Mouse (Mus musculus): Measurements from ENCODE around the gene Cmtm5. TPM values are rescaled to one million over a fixed set of nuclear protein-coding genes. Genes with fewer than 3 reads are reported as not detected.
"Not testable (repeated sequence)": the region's sequence is repeated elsewhere in the genome, so short reads cannot be mapped to it uniquely, and the experiment has no call there.

Cmtm5 gene
- polyA plus RNA-seq, 1 experiment from 2014 or later: 9.4 TPM

DNA sequence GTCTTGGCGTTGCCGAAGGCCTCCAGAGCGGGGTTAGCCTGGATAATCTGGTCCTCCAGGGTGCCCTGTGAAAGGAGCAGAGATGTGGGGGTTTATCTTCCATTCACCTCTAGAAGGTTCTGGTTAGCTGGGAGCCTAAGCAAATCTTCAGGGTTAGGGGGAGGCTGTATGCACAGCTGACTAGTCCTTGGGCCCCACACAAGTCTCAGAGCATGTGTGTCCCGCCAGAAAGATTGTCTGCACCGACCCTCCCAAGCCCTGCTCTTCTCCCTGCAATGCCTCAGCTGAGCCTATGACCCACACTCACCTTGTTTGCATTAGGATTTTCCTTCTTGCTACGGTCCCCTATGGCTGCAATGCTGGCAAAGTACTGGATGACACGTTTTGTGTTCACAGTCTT, 26.7 kb downstream of the Cmtm5 start:
- H3K9ac ChIP-seq: no peak overlapping the region
- no peaks in the 10 kb centered on the region for H3K9me3 ChIP-seq (replicated peaks)
- no peaks in the 10 kb centered on the region for H3K4me1 ChIP-seq
- WGBS: 80% methylated on average over 7 of the region's 7 CpGs
- H3K27me3 ChIP-seq: no peaks in the 10 kb centered on the region
- H3K4me2 ChIP-seq (replicated peaks): no peak overlapping the region
- no peak for ATAC-seq (ENCODE audit: insufficient number of reproducible peaks, low FRiP score, low TSS enrichment, low read depth)
- no peak overlapping the region for H3K27ac ChIP-seq (replicated peaks)
- H3K4me3 ChIP-seq (replicated peaks): no peak overlapping the region
- H3K36me3 ChIP-seq: no peaks in the 10 kb centered on the region

DNA sequence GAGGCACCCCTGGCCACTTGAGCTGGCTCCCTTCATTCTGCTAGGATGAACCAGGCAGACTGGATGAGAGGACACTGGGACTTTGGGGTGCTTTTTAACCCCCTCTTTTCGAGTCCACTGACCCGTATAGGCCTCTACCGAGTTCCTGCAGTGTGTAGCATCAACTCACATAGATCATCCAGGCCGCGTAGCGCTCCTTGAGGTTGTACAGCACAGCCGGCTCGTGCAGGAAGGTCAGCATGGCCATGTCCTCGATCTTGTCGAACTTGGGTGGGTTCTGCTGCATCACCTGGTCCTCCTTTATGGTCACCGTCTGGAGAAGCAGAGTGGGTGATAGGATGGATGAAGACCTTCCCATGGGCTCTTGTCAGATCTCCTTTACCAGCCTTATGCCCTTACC, 27.7 kb downstream of the Cmtm5 start:
- Histone ChIP-seq H3K4me3 (replicated peaks) (no peak overlapping the region), H3K9ac (no peak overlapping the region), H3K4me2 (replicated peaks) (no peak overlapping the region), H3K27me3 (no peaks in the 10 kb centered on the region), H3K36me3 (no peaks in the 10 kb centered on the region), H3K9me3 (replicated peaks) (no peaks in the 10 kb centered on the region), H3K4me1 (no peaks in the 10 kb centered on the region), H3K27ac (replicated peaks) (no peak overlapping the region)
- ATAC-seq (ENCODE audit: insufficient number of reproducible peaks, low FRiP score, low TSS enrichment, low read depth): no peak
- 87% methylated on average over 11 of the region's 11 CpGs for WGBS

DNA sequence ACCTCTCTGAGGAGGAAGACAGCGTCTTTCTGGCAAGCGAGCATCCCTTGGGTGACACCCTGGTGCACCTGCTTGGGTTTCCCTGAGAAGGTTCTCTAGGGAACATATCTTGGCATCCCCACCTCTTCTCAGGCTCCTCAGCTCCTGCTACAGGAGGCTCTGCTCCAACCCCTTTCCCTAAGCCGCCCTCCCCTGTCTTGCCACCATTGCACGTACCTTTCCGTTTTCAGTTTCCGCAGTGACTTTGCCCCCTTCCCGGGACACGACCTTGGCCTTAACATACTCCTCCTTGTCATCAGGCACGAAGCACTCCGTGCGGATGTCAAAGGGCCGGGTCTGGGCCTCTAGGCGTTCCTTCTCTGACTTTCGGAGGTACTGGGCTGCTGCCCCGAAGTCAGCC, 29.0 kb downstream of the Cmtm5 start:
- no peak for ATAC-seq (ENCODE audit: insufficient number of reproducible peaks, low FRiP score, low TSS enrichment, low read depth)
- 75% methylated on average over 15 of the region's 15 CpGs for WGBS
- Histone ChIP-seq H3K9ac (no peak overlapping the region), H3K36me3 (no peaks in the 10 kb centered on the region), H3K27me3 (no peaks in the 10 kb centered on the region), H3K4me3 (replicated peaks) (no peak overlapping the region), H3K27ac (replicated peaks) (no peak overlapping the region), H3K4me1 (no peaks in the 10 kb centered on the region), H3K9me3 (replicated peaks) (no peaks in the 10 kb centered on the region), H3K4me2 (replicated peaks) (no peak overlapping the region)

DNA sequence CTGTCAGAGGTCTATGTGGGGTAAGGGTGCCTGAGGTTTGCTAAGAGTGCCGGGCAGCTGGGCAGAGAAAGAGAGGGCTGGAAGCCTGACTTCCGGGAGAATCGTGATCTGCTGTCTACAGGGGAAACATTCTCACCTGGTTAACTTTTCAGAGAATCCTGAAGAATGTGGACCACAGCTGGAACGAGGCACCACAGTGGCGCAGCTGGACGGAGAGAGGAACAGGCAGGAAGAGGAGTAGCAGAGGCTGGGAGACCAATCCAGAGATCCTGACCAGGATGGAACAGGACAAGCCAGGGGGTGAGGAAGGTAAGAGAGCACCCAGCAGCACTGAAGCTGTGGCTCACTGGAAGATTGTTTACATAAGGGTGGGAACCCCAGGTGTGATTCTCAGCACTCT, 29.6 kb downstream of the Cmtm5 start:
- Histone ChIP-seq H3K4me2 (replicated peaks) (no peak overlapping the region), H3K27me3 (no peaks in the 10 kb centered on the region), H3K27ac (replicated peaks) (no peak overlapping the region)

GRCm38 (mm10) chr14:54966320-54966977, 30.4 kb downstream of the Cmtm5 start, which contains the start of gene Myh6:
Gene Myh6, minus strand, starts transcription at chr14:54966927.
- WGBS: 71% methylated on average over 7 of the region's 7 CpGs

More for the DNA sequence above, 29.6 kb downstream of the Cmtm5 start:
- 65% methylated on average over 6 of the region's 6 CpGs for WGBS
- Histone ChIP-seq H3K4me3 (replicated peaks) (no peak overlapping the region), H3K36me3 (no peaks in the 10 kb centered on the region), H3K9ac (no peak overlapping the region), H3K9me3 (replicated peaks) (no peaks in the 10 kb centered on the region), H3K4me1 (no peaks in the 10 kb centered on the region)
- no peak for ATAC-seq (ENCODE audit: insufficient number of reproducible peaks, low FRiP score, low TSS enrichment, low read depth)

DNA sequence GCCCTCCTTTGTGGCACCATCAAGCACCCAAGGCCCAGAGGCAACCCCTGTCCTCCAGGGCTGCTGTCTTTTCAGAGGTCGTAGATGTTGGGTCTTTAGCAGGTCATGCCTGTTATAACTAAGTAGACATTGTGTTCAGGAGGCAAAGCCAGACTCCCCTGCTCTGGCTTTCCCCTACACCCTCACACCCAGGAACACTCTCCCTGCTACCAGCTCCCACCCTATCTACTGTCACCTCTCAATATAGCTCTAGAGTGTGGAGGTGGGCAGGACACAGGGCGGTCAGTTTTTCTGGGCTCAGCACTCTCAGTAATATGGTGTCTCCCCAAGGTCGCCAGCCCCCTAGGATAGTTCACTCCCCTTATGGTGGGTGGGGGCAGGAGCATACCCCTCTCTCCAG, 31.8 kb downstream of the Cmtm5 start:
- no peak overlapping the region for H3K9ac ChIP-seq
- no peaks in the 10 kb centered on the region for H3K36me3 ChIP-seq
- WGBS: 80% methylated on average over 3 of the region's 3 CpGs
- no peak for ATAC-seq (ENCODE audit: insufficient number of reproducible peaks, low FRiP score, low TSS enrichment, low read depth)
- H3K27me3 ChIP-seq: no peaks in the 10 kb centered on the region
- no peak overlapping the region for H3K4me3 ChIP-seq (replicated peaks)
- no peaks in the 10 kb centered on the region for H3K9me3 ChIP-seq (replicated peaks)
- H3K4me1 ChIP-seq: no peaks in the 10 kb centered on the region
- no peak overlapping the region for H3K4me2 ChIP-seq (replicated peaks)
- H3K27ac ChIP-seq (replicated peaks): no peak overlapping the region

More at GRCm38 (mm10) chr14:54966320-54966977, 30.4 kb downstream of the Cmtm5 start, which contains the start of gene Myh6:
- no peaks in the 10 kb centered on the region for H3K9me3 ChIP-seq (replicated peaks)
- no peak within 1 kb of the TSS for H3K27ac ChIP-seq (replicated peaks)
- H3K4me1 ChIP-seq: no peaks in the 10 kb centered on the region
- ATAC-seq (ENCODE audit: insufficient number of reproducible peaks, low FRiP score, low TSS enrichment, low read depth): no peak
- no peaks in the 10 kb centered on the region for H3K36me3 ChIP-seq
- no peak within 1 kb of the TSS for H3K9ac ChIP-seq
- H3K4me3 ChIP-seq (replicated peaks): no peak within 1 kb of the TSS
- H3K4me2 ChIP-seq (replicated peaks): no peak within 1 kb of the TSS
- no peaks in the 10 kb centered on the region for H3K27me3 ChIP-seq

GRCm38 (mm10) chr14:54968344-54968743, 32.3 kb downstream of the Cmtm5 start:
- no peak for ATAC-seq (ENCODE audit: insufficient number of reproducible peaks, low FRiP score, low TSS enrichment, low read depth)
- H3K36me3 ChIP-seq: no peaks in the 10 kb centered on the region
- H3K27me3 ChIP-seq: no peaks in the 10 kb centered on the region
- no peak overlapping the region for H3K4me3 ChIP-seq (replicated peaks)
- no peaks in the 10 kb centered on the region for H3K9me3 ChIP-seq (replicated peaks)
- no peaks in the 10 kb centered on the region for H3K4me1 ChIP-seq
- H3K4me2 ChIP-seq (replicated peaks): no peak overlapping the region
- H3K9ac ChIP-seq: no peak overlapping the region
- no peak overlapping the region for H3K27ac ChIP-seq (replicated peaks)

DNA sequence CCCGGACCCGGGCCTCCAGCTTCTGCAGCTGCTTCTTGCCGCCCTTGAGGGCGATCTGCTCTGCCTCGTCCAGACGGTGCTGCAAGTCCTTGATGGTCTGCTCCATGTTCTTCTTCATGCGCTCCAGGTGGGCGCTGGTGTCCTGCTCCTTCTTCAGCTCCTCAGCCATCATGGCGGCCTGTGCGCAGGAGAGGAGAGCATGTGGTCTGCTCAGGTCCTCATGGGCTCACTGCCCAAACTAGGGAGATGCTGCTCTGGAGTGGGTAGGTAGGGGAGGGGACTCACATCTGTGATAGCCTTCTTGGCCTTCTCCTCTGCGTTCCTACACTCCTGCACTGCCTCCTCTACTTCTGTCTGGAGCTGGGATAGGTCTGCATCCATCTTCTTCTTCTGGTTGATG, 36.7 kb downstream of the Cmtm5 start:
- ATAC-seq (ENCODE audit: insufficient number of reproducible peaks, low FRiP score, low TSS enrichment, low read depth); H3K9ac ChIP-seq; H3K9me3 ChIP-seq (replicated peaks); H3K36me3 ChIP-seq; H3K27ac ChIP-seq (replicated peaks); H3K27me3 ChIP-seq; H3K4me2 ChIP-seq (replicated peaks); H3K4me3 ChIP-seq (replicated peaks); H3K4me1 ChIP-seq: not testable (repeated sequence)
- WGBS: 89% methylated on average over 9 of the region's 11 CpGs

- Histone ChIP-seq H3K4me1 (no peaks in the 10 kb centered on the region), H3K4me3 (replicated peaks) (no peak overlapping the region), H3K36me3 (no peaks in the 10 kb centered on the region), H3K27me3 (no peaks in the 10 kb centered on the region), H3K9me3 (replicated peaks) (no peaks in the 10 kb centered on the region), H3K4me2 (replicated peaks) (no peak overlapping the region), H3K9ac (no peak overlapping the region), H3K27ac (replicated peaks) (no peak overlapping the region)
- 78% methylated on average over 6 of the region's 6 CpGs for WGBS
- ATAC-seq (ENCODE audit: insufficient number of reproducible peaks, low FRiP score, low TSS enrichment, low read depth): no peak
These were observed 38.2 kb downstream of the Cmtm5 start for GRCm38 (mm10) chr14:54974068-54974791.

GRCm38 (mm10) chr14:54976633-54977032, 40.6 kb downstream of the Cmtm5 start, which contains the start of gene Gm17428:
Gene Gm17428, plus strand, starts transcription at chr14:54976933.
- Histone ChIP-seq H3K9ac (no peak within 1 kb of the TSS), H3K27ac (replicated peaks) (no peak within 1 kb of the TSS), H3K9me3 (replicated peaks) (no peaks in the 10 kb centered on the region), H3K36me3 (no peaks in the 10 kb centered on the region), H3K4me3 (replicated peaks) (no peak within 1 kb of the TSS), H3K4me1 (no peaks in the 10 kb centered on the region), H3K27me3 (no peaks in the 10 kb centered on the region), H3K4me2 (replicated peaks) (no peak within 1 kb of the TSS)
- 50% methylated on average over 1 of the region's 1 CpGs for WGBS
- ATAC-seq (ENCODE audit: insufficient number of reproducible peaks, low FRiP score, low TSS enrichment, low read depth): no peak

DNA sequence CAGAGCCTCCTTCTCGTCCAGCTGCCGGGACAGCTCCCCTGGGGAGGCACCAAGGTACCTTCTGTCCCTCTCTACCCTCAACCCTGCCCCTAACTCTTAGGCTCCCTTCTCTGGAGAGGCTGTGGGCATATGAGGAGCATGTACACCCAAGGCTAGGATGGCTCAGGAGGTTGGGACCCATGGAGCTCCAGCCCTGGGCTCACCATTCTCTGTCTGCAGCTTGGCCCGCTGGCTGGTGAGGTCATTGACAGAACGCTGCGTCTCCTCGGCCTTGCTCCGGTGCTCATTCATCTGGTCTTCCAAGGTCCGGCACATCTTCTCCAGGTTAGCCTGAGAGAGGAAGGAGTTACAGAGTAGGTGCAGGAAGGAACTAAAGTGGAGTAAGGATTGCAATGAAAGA, 42.6 kb downstream of the Cmtm5 start:
- WGBS: 86% methylated on average over 8 of the region's 8 CpGs
- Histone ChIP-seq H3K27ac (replicated peaks) (no peak overlapping the region), H3K4me2 (replicated peaks) (no peak overlapping the region)

GRCm38 (mm10) chr14:54981934-54982333, 45.9 kb downstream of the Cmtm5 start:
- Histone ChIP-seq H3K9me3 (replicated peaks) (no peaks in the 10 kb centered on the region), H3K27me3 (no peaks in the 10 kb centered on the region), H3K4me3 (replicated peaks) (no peak overlapping the region), H3K4me2 (replicated peaks) (no peak overlapping the region), H3K27ac (replicated peaks) (no peak overlapping the region), H3K36me3 (no peaks in the 10 kb centered on the region), H3K4me1 (no peaks in the 10 kb centered on the region), H3K9ac (no peak overlapping the region)
- no peak for ATAC-seq (ENCODE audit: insufficient number of reproducible peaks, low FRiP score, low TSS enrichment, low read depth)
- 91% methylated on average over 7 of the region's 7 CpGs for WGBS

More for the DNA sequence above, 42.6 kb downstream of the Cmtm5 start:
- no peaks in the 10 kb centered on the region for H3K4me1 ChIP-seq
- no peak for ATAC-seq (ENCODE audit: insufficient number of reproducible peaks, low FRiP score, low TSS enrichment, low read depth)
- H3K9ac ChIP-seq: no peak overlapping the region
- no peaks in the 10 kb centered on the region for H3K36me3 ChIP-seq
- no peaks in the 10 kb centered on the region for H3K27me3 ChIP-seq
- no peak overlapping the region for H3K4me3 ChIP-seq (replicated peaks)
- no peaks in the 10 kb centered on the region for H3K9me3 ChIP-seq (replicated peaks)

All from embryonic facial prominence, embryonic 15.5 days (tissue).